Mouse (Mus musculus) forebrain, embryonic 14.5 days (tissue): Measurements from ENCODE around the gene L1cam. TPM values are rescaled to one million over a fixed set of nuclear protein-coding genes. Genes with fewer than 3 reads are reported as not detected.
A peak's percentile ranks its signal among the peaks of the same experiment; 100 is the strongest.

ENCODE experiments used
- ATAC-seq: fragments of 200-750 bp; cut with Nextera tagmentation; 2 replicates; pipeline ENCODE4 v1.8.0; 2017; ENCODE audit warnings: mild to moderate bottlenecking, moderate library complexity
- DNase-seq: peaks from one replicate; pipeline ENCODE4 v3.0.0-alpha.2; 2015; ENCODE audit warnings: low spot score
- H3K27ac ChIP-seq: fragments of 300-500 bp; sonication (generic); 2 replicates; pipeline ENCODE4 v1.5.1; 2014; ENCODE audit warnings: low read depth, mild to moderate bottlenecking, control low read depth, low read length, moderate library complexity
- H3K27me3 ChIP-seq: fragments of 300-500 bp; sonication (generic); replicated peaks from 2 replicates; pipeline ENCODE4 v1.6.1; 2014; ENCODE audit warnings: low read length, control low read depth, mixed read lengths; ENCODE audit not compliant: control insufficient read depth, insufficient read depth
- H3K36me3 ChIP-seq: fragments of 300-500 bp; sonication (generic); 2 replicates; pipeline ENCODE4 v1.6.1; 2014; ENCODE audit warnings: low read length, control low read depth; ENCODE audit not compliant: control insufficient read depth, insufficient read depth
- H3K4me1 ChIP-seq: fragments of 300-500 bp; sonication (generic); 2 replicates; pipeline ENCODE4 v1.6.1; 2014; ENCODE audit warnings: antibody characterized with exemption, low read length, control low read depth; ENCODE audit not compliant: control insufficient read depth, insufficient read depth
- H3K4me2 ChIP-seq: fragments of 300-500 bp; sonication (generic); 2 replicates; pipeline ENCODE4 v1.6.1; 2014; ENCODE audit warnings: mild to moderate bottlenecking, control low read depth, low read length
- H3K4me3 ChIP-seq: fragments of 300-500 bp; sonication (generic); 2 replicates; pipeline ENCODE4 v1.5.1; 2014; ENCODE audit warnings: low read depth, low read length, control low read depth
- H3K9ac ChIP-seq: fragments of 300-500 bp; sonication (generic); 2 replicates; pipeline ENCODE4 v1.6.1; 2014; ENCODE audit warnings: mild to moderate bottlenecking, low read length, control low read depth, moderate library complexity
- H3K9me3 ChIP-seq: fragments of 300-500 bp; sonication (generic); replicated peaks from 2 replicates; pipeline ENCODE4 v1.6.1; 2016; ENCODE audit warnings: low read length, control low read depth, mixed read lengths; ENCODE audit not compliant: control insufficient read depth
- WGBS: fragments of 180-500 bp; shearing (Covaris S2); extraction: QIAGEN DNeasy Blood & Tissue Kit; methylation state at CpG from one replicate; pipeline ENCODE4 v1.1.7; 2014; 5-methylcytosine and 5-hydroxymethylcytosine counted together
- polyA plus RNA-seq: library from polyadenylated mRNA; unstranded; fragments of >200 nt; fragmentation: Nextera tagmentation; extraction: Ambion mirVana; gene quantifications from 2 replicates; pipeline ENCODE4 v1.2.1, GENCODE M21; 2014

L1cam gene
- polyA plus RNA-seq, 1 experiment from 2014 or later = 53.6 TPM

- Histone ChIP-seq H3K9ac (no peak overlapping the region), H3K4me2 (no peak overlapping the region), H3K9me3 (no peaks in the 10 kb centered on the region), H3K27me3 (no peaks in the 10 kb centered on the region), H3K4me3 (no peak overlapping the region), H3K4me1 (no peaks in the 10 kb centered on the region; the same call in 1 of the 2 replicates), H3K36me3 (0 out of 2 replicates have a peak, but pooled peaks cover 3% of the 10 kb centered on the region), H3K27ac (no peak overlapping the region)
- ATAC-seq (no peak), DNase-seq (no peak)
- 89% methylated on average over 5 of the region's 5 CpGs for WGBS
Observed at GRCm38 (mm10) chrX:73918631-73919030, 22.7 kb upstream of the L1cam start.

DNA sequence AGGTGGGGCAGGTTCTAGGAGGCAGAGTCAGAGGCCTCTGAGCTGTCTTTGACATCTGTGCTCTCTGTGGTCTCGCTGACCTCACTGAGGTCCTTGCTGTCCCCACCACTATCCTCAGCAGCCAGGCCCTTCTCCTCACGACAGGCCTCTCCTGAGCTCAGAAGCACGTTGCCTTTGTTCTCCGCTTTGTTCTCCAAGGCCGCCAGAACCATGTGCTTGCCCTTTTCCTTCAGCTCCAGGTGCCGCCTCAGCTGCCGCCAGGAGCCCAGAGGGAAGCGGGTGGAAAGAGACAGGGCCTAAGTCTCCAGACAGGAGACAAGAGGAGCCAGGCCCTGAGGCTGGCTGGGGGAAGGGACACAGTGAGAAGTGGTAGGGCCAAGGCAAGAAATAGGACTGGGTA lies 21.0 kb upstream of the L1cam start:
- no peak overlapping the region for H3K27ac ChIP-seq
- H3K9ac ChIP-seq = no peak overlapping the region
- DNase-seq (no peak), ATAC-seq (no peak)
- H3K36me3 ChIP-seq = 0 out of 2 replicates have a peak, but pooled peaks cover 3% of the 10 kb centered on the region
- no peaks in the 10 kb centered on the region; the same call in 1 of the 2 replicates for H3K4me1 ChIP-seq
- H3K27me3 ChIP-seq = no peaks in the 10 kb centered on the region
- H3K4me3 ChIP-seq = no peak overlapping the region
- H3K4me2 ChIP-seq = no peak overlapping the region
- 73% methylated on average over 8 of the region's 8 CpGs for WGBS
- H3K9me3 ChIP-seq = no peaks in the 10 kb centered on the region

- H3K9ac ChIP-seq = peak overlapping the region; percentile 40; the same call in 1 of the 2 replicates
- no peaks in the 10 kb centered on the region for H3K9me3 ChIP-seq
- peak; percentile 97 for DNase-seq
- H3K36me3 ChIP-seq = 0 out of 2 replicates have a peak, but pooled peaks cover 3% of the 10 kb centered on the region
- peak overlapping the region; percentile 42 for H3K4me2 ChIP-seq
- 35% methylated on average over 31 of the region's 31 CpGs for WGBS
- no peaks in the 10 kb centered on the region for H3K27me3 ChIP-seq
- H3K4me3 ChIP-seq = peak overlapping the region; percentile 6; the same call in 1 of the 2 replicates
- no peaks in the 10 kb centered on the region for H3K4me1 ChIP-seq
- H3K27ac ChIP-seq = peak overlapping the region; percentile 74
- ATAC-seq = peak; percentile 98
Observed at GRCm38 (mm10) chrX:73914827-73915703, 19.2 kb upstream of the L1cam start.

DNA sequence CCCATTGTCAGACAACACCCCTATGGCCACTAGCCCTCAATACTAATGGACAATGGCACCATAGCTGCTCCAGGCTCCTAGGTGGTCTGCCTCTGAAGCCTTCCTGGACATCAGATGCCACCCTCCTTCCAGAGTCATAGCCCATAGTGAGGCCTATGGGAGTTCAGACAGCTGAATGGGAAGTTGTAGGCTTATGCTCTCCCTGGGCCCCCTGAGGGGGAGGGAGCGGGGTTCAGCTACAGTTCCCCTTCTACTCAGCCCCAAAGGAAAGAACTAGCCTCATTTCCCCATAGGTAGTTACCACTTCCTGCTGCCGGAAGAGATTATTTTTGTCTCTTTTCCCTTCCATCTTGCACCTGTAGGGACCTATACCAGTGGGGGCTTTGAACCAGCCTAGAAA lies 15.7 kb upstream of the L1cam start:
- Histone ChIP-seq H3K4me1 (no peaks in the 10 kb centered on the region), H3K9ac (no peak overlapping the region), H3K4me2 (no peak overlapping the region), H3K4me3 (no peak overlapping the region), H3K27ac (no peak overlapping the region), H3K9me3 (no peaks in the 10 kb centered on the region), H3K36me3 (no peaks in the 10 kb centered on the region), H3K27me3 (no peaks in the 10 kb centered on the region)
- 89% methylated on average over 2 of the region's 2 CpGs for WGBS
- DNase-seq (no peak), ATAC-seq (no peak)

DNA sequence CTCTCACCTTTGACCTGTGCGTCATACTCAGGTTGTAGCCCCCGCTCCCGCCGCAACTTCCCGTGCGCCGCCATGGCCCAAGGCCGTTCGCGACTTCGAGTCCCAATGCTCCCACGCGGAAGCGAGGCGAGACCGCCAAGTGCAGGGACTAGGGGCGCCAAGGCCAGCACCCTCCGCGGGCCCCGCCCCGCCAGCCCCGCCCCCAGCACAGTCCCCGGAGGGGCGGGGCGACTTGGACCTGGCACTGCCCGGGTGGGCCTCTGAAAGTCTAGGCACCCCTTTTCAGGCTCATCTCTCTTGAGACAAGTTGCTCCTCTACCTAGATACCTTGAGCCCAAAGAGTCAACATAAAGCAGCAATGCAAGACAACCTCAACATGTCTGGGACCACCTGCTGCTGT lies 15.3 kb upstream of the L1cam start:
- Histone ChIP-seq H3K9ac (no peak overlapping the region), H3K36me3 (no peaks in the 10 kb centered on the region), H3K27ac (no peak overlapping the region), H3K27me3 (no peaks in the 10 kb centered on the region), H3K9me3 (no peaks in the 10 kb centered on the region), H3K4me2 (peak overlapping the region; percentile 25; the same call in 1 of the 2 replicates), H3K4me3 (no peak overlapping the region), H3K4me1 (no peaks in the 10 kb centered on the region)
- no peak for ATAC-seq
- no peak for DNase-seq
- WGBS = 32% methylated on average over 26 of the region's 26 CpGs

GRCm38 (mm10) chrX:73910451-73910850 lies 14.5 kb upstream of the L1cam start:
- Histone ChIP-seq H3K4me1 (no peaks in the 10 kb centered on the region), H3K36me3 (no peaks in the 10 kb centered on the region), H3K4me2 (no peak overlapping the region), H3K27ac (no peak overlapping the region), H3K4me3 (no peak overlapping the region), H3K27me3 (no peaks in the 10 kb centered on the region), H3K9ac (no peak overlapping the region), H3K9me3 (no peaks in the 10 kb centered on the region)
- ATAC-seq (no peak), DNase-seq (no peak)

GRCm38 (mm10) chrX:73910049-73910448 lies 14.1 kb upstream of the L1cam start:
- no peaks in the 10 kb centered on the region for H3K9me3 ChIP-seq
- DNase-seq (no peak), ATAC-seq (no peak)
- no peaks in the 10 kb centered on the region for H3K27me3 ChIP-seq
- no peak overlapping the region for H3K9ac ChIP-seq
- H3K4me1 ChIP-seq = no peaks in the 10 kb centered on the region
- 83% methylated on average over 1 of the region's 1 CpGs for WGBS
- H3K27ac ChIP-seq = no peak overlapping the region
- H3K4me3 ChIP-seq = no peak overlapping the region
- H3K4me2 ChIP-seq = no peak overlapping the region
- H3K36me3 ChIP-seq = no peaks in the 10 kb centered on the region

DNA sequence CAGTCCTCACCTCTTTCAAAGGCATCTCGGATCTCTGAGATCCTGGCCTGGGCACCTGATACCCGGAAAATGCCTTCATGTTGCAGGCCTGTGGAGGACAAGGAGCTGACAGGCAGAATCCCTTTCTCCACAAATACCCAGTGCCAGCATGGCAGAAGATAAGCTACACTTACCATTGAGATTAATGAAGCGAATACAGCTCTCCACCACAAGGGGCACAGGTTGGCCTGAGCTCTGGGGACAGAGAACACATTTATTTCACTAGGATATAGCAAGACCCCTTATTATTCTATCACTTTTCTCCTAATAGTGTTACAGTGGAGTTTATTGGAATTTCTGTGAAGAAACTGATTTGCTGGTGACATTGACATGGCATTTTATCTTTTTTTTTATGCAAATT lies 2.1 kb upstream of the L1cam start:
- no peak for DNase-seq
- Histone ChIP-seq H3K4me1 (no peaks in the 10 kb centered on the region), H3K36me3 (no peaks in the 10 kb centered on the region), H3K4me3 (no peak overlapping the region), H3K9ac (no peak overlapping the region), H3K9me3 (no peaks in the 10 kb centered on the region), H3K27me3 (no peaks in the 10 kb centered on the region), H3K27ac (no peak overlapping the region), H3K4me2 (no peak overlapping the region)
- no peak for ATAC-seq
- 73% methylated on average over 3 of the region's 3 CpGs for whole genome bisulfite sequencing

- no peaks in the 10 kb centered on the region for H3K27me3 ChIP-seq
- ATAC-seq (no peak), DNase-seq (no peak)
- no peak overlapping the region for H3K27ac ChIP-seq
- H3K4me1 ChIP-seq = no peaks in the 10 kb centered on the region
- no peak overlapping the region for H3K4me3 ChIP-seq
- no peaks in the 10 kb centered on the region for H3K36me3 ChIP-seq
- 90% methylated on average over 14 of the region's 14 CpGs for WGBS
- H3K9me3 ChIP-seq = no peaks in the 10 kb centered on the region
- H3K4me2 ChIP-seq = no peak overlapping the region
- H3K9ac ChIP-seq = no peak overlapping the region
Observed at GRCm38 (mm10) chrX:73892833-73893232, 3.1 kb downstream of the L1cam start.
